Comparison of ENCODE assay signal across 24 mouse cellular contexts in the genomic region with DNA sequence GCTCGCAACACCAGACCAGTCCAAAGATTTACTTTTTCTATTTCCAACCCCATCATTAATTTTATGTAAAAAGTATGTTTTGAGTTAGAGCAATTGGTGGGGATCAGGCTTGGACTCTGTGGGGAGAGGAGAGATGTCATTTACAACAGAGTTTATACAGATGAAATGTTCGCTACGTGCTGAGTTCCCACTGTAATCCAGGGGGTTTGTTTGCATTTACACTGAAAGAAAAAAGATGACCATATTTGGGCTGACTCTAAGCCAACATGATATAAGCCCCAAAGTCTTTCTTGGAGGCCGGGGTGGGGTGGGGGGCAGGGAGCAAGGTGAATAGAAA. TPM values are rescaled to one million over a fixed set of nuclear protein-coding genes. Genes with fewer than 3 reads are reported as not detected.
A peak's percentile ranks its signal among the peaks of the same experiment; 100 is the strongest.
DNase-seq lines count a peak whose midpoint lies in the region; ATAC-seq and TF ChIP-seq lines count a peak whose summit lies in the region.
"Had no signal": no experiment of that assay in that cellular context is flagged by ENCODE, and none has a peak within 500 bp of the region (broad histone marks: within the 10 kb centered on the region; RNA-seq: fewer than 3 reads in every experiment).

No protein-coding gene starts in this region.

- WGBS in embryonic facial prominence, embryonic 15.5 days: 28% methylated on average over 4 of the region's 4 CpGs
- WGBS in limb, embryonic 13.5 days: 23% methylated on average over 4 of the region's 4 CpGs
- 33% methylated on average over 4 of the region's 4 CpGs for WGBS in stomach, embryonic 15.5 days
- WGBS in liver, embryonic 11.5 days: 81% methylated on average over 4 of the region's 4 CpGs

- H3K4me1 ChIP-seq in embryonic facial prominence, embryonic 15.5 days: peaks cover 42% of the 10 kb centered on the region
- peaks cover 63% of the 10 kb centered on the region for H3K4me1 ChIP-seq in limb, embryonic 13.5 days
- peaks cover 17% of the 10 kb centered on the region for H3K4me1 ChIP-seq in stomach, embryonic 15.5 days
- peaks cover 29% of the 10 kb centered on the region for H3K4me1 ChIP-seq in liver, embryonic 11.5 days (replicated peaks; ENCODE audit: control insufficient read depth, insufficient read depth, low read length)

- no peak for DNase-seq in layer of hippocampus, adult 2 months (ENCODE audit: low spot score in 2 of 2)
- DNase-seq in layer of hippocampus, postnatal 10 days (ENCODE audit: low spot score in 2 of 2): no peak
- no peak for DNase-seq in liver, embryonic 11.5 days (ENCODE audit: low spot score)
- no peak for DNase-seq in right cerebral cortex, adult 2 months (ENCODE audit: low spot score in 2 of 2)
- no peak for DNase-seq in adrenal gland, postnatal 14 days
- DNase-seq: adrenal gland, adult 2 months; forebrain, postnatal 0 days; gastrocnemius, postnatal 14 days; kidney, postnatal 10 days; layer of hippocampus, adult 9-11 months; spleen, adult 18-20 months had no signal

- peak; percentile 64 for ATAC-seq in embryonic facial prominence, embryonic 15.5 days (ENCODE audit: insufficient number of reproducible peaks, low FRiP score, low TSS enrichment, low read depth)
- peak; percentile 76 for ATAC-seq in limb, embryonic 13.5 days (ENCODE audit: low FRiP score, low read depth)
- no peak for ATAC-seq in stomach, embryonic 15.5 days (ENCODE audit: insufficient read depth, low FRiP score, low read depth)
- no peak for ATAC-seq in liver, embryonic 11.5 days (replicated peaks; ENCODE audit: low FRiP score)
- ATAC-seq: activated CD4-positive, CD25-positive, alpha-beta regulatory T cell, adult 4 months; CD4-positive, CD25-positive, alpha-beta regulatory T cell, adult 4 months; forebrain, postnatal 0 days; midbrain, embryonic 16.5 days had no signal

- no peak overlapping the region; the same call in 1 of the 2 replicates for H3K4me3 ChIP-seq in layer of hippocampus, adult 2 months
- no peak overlapping the region for H3K4me3 ChIP-seq in embryonic facial prominence, embryonic 15.5 days (replicated peaks)
- H3K4me3 ChIP-seq in limb, embryonic 13.5 days: no peak overlapping the region
- no peak overlapping the region for H3K4me3 ChIP-seq in stomach, embryonic 15.5 days (replicated peaks)
- no peak overlapping the region for H3K4me3 ChIP-seq in liver, embryonic 11.5 days (ENCODE audit: low read depth, low read length)
- H3K4me3 ChIP-seq: forebrain, embryonic 12.5 days; heart, embryonic 10.5 days; heart, embryonic 15.5 days; hindbrain, embryonic 12.5 days; lung, embryonic 15.5 days; neural tube, embryonic 12.5 days had no signal

- no peaks in the 10 kb centered on the region for H3K9me3 ChIP-seq in embryonic facial prominence, embryonic 15.5 days (replicated peaks)
- no peaks in the 10 kb centered on the region for H3K9me3 ChIP-seq in limb, embryonic 13.5 days
- H3K9me3 ChIP-seq in stomach, embryonic 15.5 days: no peaks in the 10 kb centered on the region
- no peaks in the 10 kb centered on the region for H3K9me3 ChIP-seq in liver, embryonic 11.5 days (ENCODE audit: control insufficient read depth, low read length)
- H3K9me3 ChIP-seq: forebrain, embryonic 12.5 days; heart, embryonic 10.5 days; heart, embryonic 15.5 days; hindbrain, embryonic 12.5 days; lung, embryonic 15.5 days; neural tube, embryonic 12.5 days had no signal

- no peaks in the 10 kb centered on the region for H3K36me3 ChIP-seq in embryonic facial prominence, embryonic 15.5 days
- H3K36me3 ChIP-seq in limb, embryonic 13.5 days: no peaks in the 10 kb centered on the region
- H3K36me3 ChIP-seq in stomach, embryonic 15.5 days: no peaks in the 10 kb centered on the region
- H3K36me3 ChIP-seq in liver, embryonic 11.5 days (ENCODE audit: control insufficient read depth, insufficient read depth, low read length): no peaks in the 10 kb centered on the region
- H3K36me3 ChIP-seq: forebrain, embryonic 12.5 days; heart, embryonic 10.5 days; heart, embryonic 15.5 days; hindbrain, embryonic 12.5 days; lung, embryonic 15.5 days; neural tube, embryonic 12.5 days had no signal

- H3K27ac ChIP-seq in layer of hippocampus, adult 2 months: peak overlapping the region; percentile 43; the same call in 1 of the 2 replicates
- peak overlapping the region; percentile 65 for H3K27ac ChIP-seq in embryonic facial prominence, embryonic 15.5 days (replicated peaks)
- H3K27ac ChIP-seq in limb, embryonic 13.5 days: no peak overlapping the region
- peak overlapping the region; percentile 83 for H3K27ac ChIP-seq in stomach, embryonic 15.5 days
- no peak overlapping the region for H3K27ac ChIP-seq in liver, embryonic 11.5 days (ENCODE audit: low read depth, low read length)
- H3K27ac ChIP-seq: forebrain, embryonic 12.5 days; heart, embryonic 10.5 days; heart, embryonic 15.5 days; lung, embryonic 15.5 days; neural tube, embryonic 12.5 days had no signal

- no peak overlapping the region for H3K4me2 ChIP-seq in embryonic facial prominence, embryonic 15.5 days (replicated peaks)
- H3K4me2 ChIP-seq in limb, embryonic 13.5 days (replicated peaks): peak overlapping the region; percentile 30; the same call in 1 of the 2 replicates
- no peak overlapping the region; the same call in 1 of the 2 replicates for H3K4me2 ChIP-seq in stomach, embryonic 15.5 days
- H3K4me2 ChIP-seq in liver, embryonic 11.5 days: no peak overlapping the region
- H3K4me2 ChIP-seq: forebrain, embryonic 12.5 days; heart, embryonic 15.5 days; hindbrain, embryonic 12.5 days; lung, embryonic 15.5 days; midbrain, embryonic 11.5 days; neural tube, embryonic 12.5 days had no signal

- no peak for TF ChIP-seq CTCF in layer of hippocampus, adult 2 months (conservative IDR thresholded peaks at IDR 0.05)

- H3K9ac ChIP-seq in embryonic facial prominence, embryonic 15.5 days: no peak overlapping the region
- no peak overlapping the region for H3K9ac ChIP-seq in limb, embryonic 13.5 days
- H3K9ac ChIP-seq in stomach, embryonic 15.5 days: no peak overlapping the region
- no peak overlapping the region for H3K9ac ChIP-seq in liver, embryonic 11.5 days (ENCODE audit: low read depth, low read length)
- H3K9ac ChIP-seq: forebrain, embryonic 12.5 days; forebrain, postnatal 0 days; heart, embryonic 15.5 days; hindbrain, embryonic 12.5 days; lung, embryonic 15.5 days; neural tube, embryonic 12.5 days had no signal

- no peaks in the 10 kb centered on the region for H3K27me3 ChIP-seq in embryonic facial prominence, embryonic 15.5 days
- 0 out of 2 replicates have a peak, but pooled peaks cover 7% of the 10 kb centered on the region for H3K27me3 ChIP-seq in limb, embryonic 13.5 days
- no peaks in the 10 kb centered on the region for H3K27me3 ChIP-seq in stomach, embryonic 15.5 days (replicated peaks)
- no peaks in the 10 kb centered on the region for H3K27me3 ChIP-seq in liver, embryonic 11.5 days (replicated peaks; ENCODE audit: control insufficient read depth, insufficient read depth, low read length)
- H3K27me3 ChIP-seq: forebrain, embryonic 12.5 days; heart, embryonic 15.5 days; hindbrain, embryonic 12.5 days; lung, embryonic 15.5 days; neural tube, embryonic 12.5 days had no signal

RNA-seq across cellular contexts. Expression of gene Tspan5, which starts 32.6 kb away (rescaled TPM):
- total RNA-seq in layer of hippocampus, adult 2 months (2021): 100 to 1,000 TPM; 199 to 202 TPM
- total RNA-seq in layer of hippocampus, postnatal 10 days (2021): 100 to 1,000 TPM; 149 to 163 TPM
- 42.7 and 43.2 TPM in 2 replicates for polyA plus RNA-seq in embryonic facial prominence, embryonic 15.5 days (2015; fragmentation: Nextera tagmentation; extraction: Ambion mirVana)
- 31.8 and 32.8 TPM in 2 replicates for polyA plus RNA-seq in limb, embryonic 13.5 days (2015; fragmentation: Nextera tagmentation; extraction: Ambion mirVana)
- 34.9 and 37.0 TPM in 2 replicates for polyA plus RNA-seq in stomach, embryonic 15.5 days (2015; fragmentation: Nextera tagmentation; extraction: Ambion mirVana)
- polyA plus RNA-seq in liver, embryonic 11.5 days (2014; fragmentation: Nextera tagmentation; extraction: Ambion mirVana): 12.5 and 13.3 TPM in 2 replicates
- total RNA-seq in adrenal gland, postnatal 14 days (2021): 38.2 and 39.1 TPM in 2 replicates

Comparison
In these comparisons a context has a peak if more than half of its experiments do, and no peak if none do; other contexts are left out.
1. H3K27ac ChIP-seq: peak in layer of hippocampus, adult 2 months (single experiment), embryonic facial prominence, embryonic 15.5 days (single experiment) and stomach, embryonic 15.5 days (single experiment); none in limb, embryonic 13.5 days (single experiment) and liver, embryonic 11.5 days (single experiment).
2. ATAC-seq: peak in embryonic facial prominence, embryonic 15.5 days (single experiment) and limb, embryonic 13.5 days (single experiment); none in stomach, embryonic 15.5 days (single experiment) and liver, embryonic 11.5 days (single experiment).